Mouse (Mus musculus) bone marrow, adult 2 months (tissue): ENCODE measurements around the gene Dpp3.

Experiments
- CTCF ChIP-seq: fragments of 200-500 bp; IDR thresholded peaks from 2 replicates; pipeline ENCODE4 v1.5.1; 2011; ENCODE audit warnings: low read length, control low read depth; ENCODE audit not compliant: control insufficient read depth, insufficient read depth
- POLR2A ChIP-seq: fragments of 200-500 bp; IDR thresholded peaks from 2 replicates; pipeline ENCODE4 v1.6.1; 2011; ENCODE audit warnings: low read depth, mild to moderate bottlenecking, control low read depth, low read length, borderline replicate concordance; ENCODE audit not compliant: control insufficient read depth

GRCm38 (mm10) chr19:4942551-4943252 is 14.6 kb upstream of the Dpp3 start, which contains the start of gene Peli3:
- no peak for TF ChIP-seq CTCF
- no peak for TF ChIP-seq POLR2A
